ENCODE assay signal across 9 mouse cellular contexts in genomic region chr19:55807194-55808053, GRCm38 (mm10).
DNase-seq lines count a peak whose midpoint lies in the region; ATAC-seq and TF ChIP-seq lines count a peak whose summit lies in the region.
"Had no signal": no experiment of that assay in that cellular context is flagged by ENCODE, and none has a peak within 500 bp of the region (broad histone marks: within the 10 kb centered on the region; RNA-seq: fewer than 3 reads in every experiment).

No protein-coding gene starts in this region.

- 0 out of 2 replicates have a peak overlapping the region, but pooled peaks have one; percentile 8 for H3K4me2 ChIP-seq in forebrain, embryonic 16.5 days (ENCODE audit: low read length)
- no peak overlapping the region for H3K4me2 ChIP-seq in forebrain, embryonic 13.5 days
- 0 out of 2 replicates have a peak overlapping the region, but pooled peaks have one; percentile 15 for H3K4me2 ChIP-seq in lung, embryonic 14.5 days
- peak overlapping the region; percentile 28 for H3K4me2 ChIP-seq in limb, embryonic 12.5 days
- H3K4me2 ChIP-seq in stomach, postnatal 0 days (replicated peaks; ENCODE audit: low read depth) = peak overlapping the region; percentile 19; the same call in 1 of the 2 replicates

- no peak for TF ChIP-seq CTCF in lung, embryonic 14.5 days (IDR thresholded peaks at IDR 0.05; ENCODE audit: low read depth)
- TF ChIP-seq CTCF in stomach, postnatal 0 days (IDR thresholded peaks at IDR 0.05; ENCODE audit: low read depth) = no peak

- H3K4me1 ChIP-seq in forebrain, embryonic 16.5 days (replicated peaks; ENCODE audit: control insufficient read depth, insufficient read depth, low read length) = peaks cover 6% of the 10 kb centered on the region
- H3K4me1 ChIP-seq in forebrain, embryonic 13.5 days = peaks cover 18% of the 10 kb centered on the region
- H3K4me1 ChIP-seq in lung, embryonic 14.5 days (ENCODE audit: insufficient read depth) = peaks cover 7% of the 10 kb centered on the region; the same call in 1 of the 2 replicates
- peaks cover 87% of the 10 kb centered on the region for H3K4me1 ChIP-seq in limb, embryonic 12.5 days (replicated peaks)
- 0 out of 2 replicates have a peak, but pooled peaks cover 8% of the 10 kb centered on the region for H3K4me1 ChIP-seq in stomach, postnatal 0 days (replicated peaks; ENCODE audit: control insufficient read depth, insufficient read depth)

- no peaks in the 10 kb centered on the region for H3K27me3 ChIP-seq in forebrain, embryonic 16.5 days (replicated peaks; ENCODE audit: control insufficient read depth, insufficient read depth, low read length)
- H3K27me3 ChIP-seq in forebrain, embryonic 13.5 days = no peaks in the 10 kb centered on the region
- no peaks in the 10 kb centered on the region for H3K27me3 ChIP-seq in lung, embryonic 14.5 days (ENCODE audit: insufficient read depth, low read length)
- peaks cover 12% of the 10 kb centered on the region; the same call in 1 of the 2 replicates for H3K27me3 ChIP-seq in limb, embryonic 12.5 days
- no peaks in the 10 kb centered on the region for H3K27me3 ChIP-seq in stomach, postnatal 0 days (ENCODE audit: control insufficient read depth, insufficient read depth, low read length)

- H3K4me3 ChIP-seq in forebrain, embryonic 16.5 days (replicated peaks; ENCODE audit: low read length) = no peak overlapping the region
- H3K4me3 ChIP-seq in forebrain, embryonic 13.5 days = no peak overlapping the region
- H3K4me3 ChIP-seq in lung, embryonic 14.5 days (ENCODE audit: low read depth, low read length) = no peak overlapping the region
- peak overlapping the region; percentile 13; the same call in 1 of the 2 replicates for H3K4me3 ChIP-seq in limb, embryonic 12.5 days (replicated peaks)
- H3K4me3 ChIP-seq in stomach, postnatal 0 days (ENCODE audit: low read depth, low read length) = no peak overlapping the region

- no peak for TF ChIP-seq EP300 in stomach, postnatal 0 days (optimal IDR thresholded peaks at IDR 0.05)

- no peak for DNase-seq in lung, embryonic 14.5 days
- DNase-seq in lung, postnatal 4 days = no peak
- DNase-seq in stomach, postnatal 0 days (ENCODE audit: low spot score) = no peak
- DNase-seq in adipocyte (ENCODE audit: low spot score) = no peak
- DNase-seq: B cell, adult 2 months had no signal

- H3K27ac ChIP-seq in forebrain, embryonic 16.5 days (ENCODE audit: low read length) = no peak overlapping the region
- H3K27ac ChIP-seq in forebrain, embryonic 13.5 days = no peak overlapping the region
- 0 out of 2 replicates have a peak overlapping the region, but pooled peaks have one; percentile 27 for H3K27ac ChIP-seq in lung, embryonic 14.5 days (ENCODE audit: low read depth)
- H3K27ac ChIP-seq in limb, embryonic 12.5 days = peak overlapping the region; percentile 75
- H3K27ac ChIP-seq in stomach, postnatal 0 days (replicated peaks) = peak overlapping the region; percentile 49; the same call in 1 of the 2 replicates

- no peaks in the 10 kb centered on the region for H3K36me3 ChIP-seq in forebrain, embryonic 16.5 days (ENCODE audit: control insufficient read depth, insufficient read depth)
- H3K36me3 ChIP-seq in forebrain, embryonic 13.5 days (ENCODE audit: poor library complexity, severe bottlenecking) = no peaks in the 10 kb centered on the region
- no peaks in the 10 kb centered on the region for H3K36me3 ChIP-seq in lung, embryonic 14.5 days (ENCODE audit: insufficient read depth)
- H3K36me3 ChIP-seq in limb, embryonic 12.5 days = peaks cover 13% of the 10 kb centered on the region
- no peaks in the 10 kb centered on the region for H3K36me3 ChIP-seq in stomach, postnatal 0 days (ENCODE audit: control insufficient read depth, insufficient read depth, low read length)

- ATAC-seq in forebrain, embryonic 16.5 days = no peak
- no peak for ATAC-seq in forebrain, embryonic 13.5 days
- ATAC-seq in lung, embryonic 14.5 days (ENCODE audit: insufficient read depth) = no peak; the same call in 1 of the 2 replicates
- no peak for ATAC-seq in limb, embryonic 12.5 days (ENCODE audit: insufficient number of reproducible peaks, insufficient read depth, low FRiP score, low TSS enrichment, low read depth)
- ATAC-seq in stomach, postnatal 0 days (ENCODE audit: low FRiP score, low TSS enrichment) = no peak
- no peak for ATAC-seq in inflammation-experienced regulatory T-cells, adult 6 months

- no peaks in the 10 kb centered on the region for H3K9me3 ChIP-seq in forebrain, embryonic 16.5 days (ENCODE audit: control insufficient read depth, low read length)
- no peaks in the 10 kb centered on the region for H3K9me3 ChIP-seq in forebrain, embryonic 13.5 days (replicated peaks)
- H3K9me3 ChIP-seq in lung, embryonic 14.5 days (ENCODE audit: low read depth, low read length) = no peaks in the 10 kb centered on the region
- no peaks in the 10 kb centered on the region for H3K9me3 ChIP-seq in limb, embryonic 12.5 days
- no peaks in the 10 kb centered on the region for H3K9me3 ChIP-seq in stomach, postnatal 0 days (ENCODE audit: control insufficient read depth, low read length)

- H3K9ac ChIP-seq in forebrain, embryonic 16.5 days (replicated peaks; ENCODE audit: low read depth, low read length) = no peak overlapping the region
- H3K9ac ChIP-seq in forebrain, embryonic 13.5 days = no peak overlapping the region
- H3K9ac ChIP-seq in lung, embryonic 14.5 days = no peak overlapping the region
- H3K9ac ChIP-seq in limb, embryonic 12.5 days (replicated peaks) = peak overlapping the region; percentile 0; the same call in 1 of the 2 replicates
- H3K9ac ChIP-seq in stomach, postnatal 0 days (ENCODE audit: low read length) = no peak overlapping the region

- WGBS in forebrain, embryonic 16.5 days = 49% methylated on average over 20 of the region's 20 CpGs
- 40% methylated on average over 20 of the region's 20 CpGs for WGBS in forebrain, embryonic 13.5 days
- WGBS in lung, embryonic 14.5 days = 27% methylated on average over 20 of the region's 20 CpGs
- WGBS in limb, embryonic 12.5 days = 14% methylated on average over 20 of the region's 20 CpGs
- 47% methylated on average over 20 of the region's 20 CpGs for WGBS in stomach, postnatal 0 days

Comparison
In these comparisons a context has a peak if more than half of its experiments do, and no peak if none do; other contexts are left out.
1. H3K27ac ChIP-seq: peak in lung, embryonic 14.5 days (single experiment), limb, embryonic 12.5 days (single experiment) and stomach, postnatal 0 days (single experiment); none in forebrain, embryonic 16.5 days (single experiment) and forebrain, embryonic 13.5 days (single experiment).